ENCODE assay signal across 16 mouse cellular contexts in the genomic region with DNA sequence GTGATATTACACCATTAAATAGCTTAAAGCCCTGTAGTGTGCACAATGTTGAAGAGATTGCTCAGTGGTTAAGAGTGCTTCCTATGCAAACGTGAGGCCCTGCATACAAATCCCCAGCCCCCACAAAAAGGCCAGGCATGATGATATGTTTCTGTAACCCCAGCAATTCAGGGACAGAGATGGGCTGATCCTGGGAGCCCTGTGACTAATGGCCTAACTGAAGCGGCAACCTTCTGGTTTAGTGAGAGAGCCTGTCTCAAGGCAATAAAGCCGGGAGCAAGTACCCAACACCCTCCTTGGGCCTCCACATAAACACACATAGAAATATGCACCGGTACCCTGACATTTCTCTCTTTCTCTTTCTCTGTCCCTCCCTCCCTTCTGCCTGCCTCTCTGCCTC.
DNase-seq lines count a peak whose midpoint lies in the region; ATAC-seq and TF ChIP-seq lines count a peak whose summit lies in the region.
"Had no signal": no experiment of that assay in that cellular context is flagged by ENCODE, and none has a peak within 500 bp of the region (broad histone marks: within the 10 kb centered on the region; RNA-seq: fewer than 3 reads in every experiment).

No protein-coding gene starts in this region.

- no peaks in the 10 kb centered on the region for H3K9me3 ChIP-seq in limb, embryonic 13.5 days
- no peaks in the 10 kb centered on the region for H3K9me3 ChIP-seq in limb, embryonic 10.5 days (replicated peaks)
- no peaks in the 10 kb centered on the region for H3K9me3 ChIP-seq in hindbrain, postnatal 0 days (ENCODE audit: low read length)
- H3K9me3 ChIP-seq: neural tube, embryonic 12.5 days had no signal

- H3K27me3 ChIP-seq in limb, embryonic 13.5 days, result no peaks in the 10 kb centered on the region
- no peaks in the 10 kb centered on the region for H3K27me3 ChIP-seq in limb, embryonic 10.5 days (ENCODE audit: low read depth, poor library complexity, severe bottlenecking)
- no peaks in the 10 kb centered on the region for H3K27me3 ChIP-seq in hindbrain, postnatal 0 days (ENCODE audit: insufficient read depth, low read length)
- H3K27me3 ChIP-seq: neural tube, embryonic 12.5 days had no signal

- H3K36me3 ChIP-seq in limb, embryonic 13.5 days, result no peaks in the 10 kb centered on the region
- no peaks in the 10 kb centered on the region for H3K36me3 ChIP-seq in limb, embryonic 10.5 days
- no peaks in the 10 kb centered on the region for H3K36me3 ChIP-seq in hindbrain, postnatal 0 days (ENCODE audit: insufficient read depth, low read length)
- H3K36me3 ChIP-seq: G1E; neural tube, embryonic 12.5 days had no signal

- H3K4me3 ChIP-seq in gastrocnemius, adult 2 months, result no peak overlapping the region
- H3K4me3 ChIP-seq in limb, embryonic 13.5 days, result no peak overlapping the region
- no peak overlapping the region for H3K4me3 ChIP-seq in limb, embryonic 10.5 days
- H3K4me3 ChIP-seq in hindbrain, postnatal 0 days (ENCODE audit: low read length), result no peak overlapping the region
- H3K4me3 ChIP-seq: neural tube, embryonic 12.5 days had no signal

- peak; percentile 34 to 88 for DNase-seq in adrenal gland, adult (ENCODE audit: inconsistent age in 2 of 2, low spot score in 1 of 2)
- DNase-seq in adrenal gland, postnatal 4 days (ENCODE audit: low spot score in 2 of 2), result no peak
- DNase-seq in gastrocnemius, adult 2 months, result no peak
- no peak for DNase-seq in gastrocnemius, postnatal 4 days (ENCODE audit: low spot score in 2 of 2)
- no peak for DNase-seq in limb, embryonic 10.5 days (ENCODE audit: low spot score)
- no peak for DNase-seq in hindbrain, postnatal 0 days (ENCODE audit: low spot score)
- no peak for DNase-seq in Muller cell, postnatal 12 days (ENCODE audit: inconsistent ontology term)
- DNase-seq: cerebellum, postnatal 14 days; gastrocnemius, postnatal 10 days; thymus, adult 2 months had no signal

- H3K4me2 ChIP-seq in limb, embryonic 13.5 days (replicated peaks), result peak overlapping the region; percentile 19; the same call in 1 of the 2 replicates
- H3K4me2 ChIP-seq in hindbrain, postnatal 0 days (ENCODE audit: low read depth, low read length), result no peak overlapping the region
- H3K4me2 ChIP-seq: liver, embryonic 11.5 days; neural tube, embryonic 12.5 days had no signal

- intact Hi-C loops in gastrocnemius, adult 2 months (cut with DNase I), result loop anchor here (10.0 kb wide), 1 partner anchor 179 kb away; no protein-coding TSS in a partner anchor

- WGBS in limb, embryonic 13.5 days, result 22% methylated on average over 4 of the region's 4 CpGs
- 67% methylated on average over 4 of the region's 4 CpGs for WGBS in limb, embryonic 10.5 days
- WGBS in hindbrain, postnatal 0 days, result 39% methylated on average over 4 of the region's 4 CpGs

- ATAC-seq in limb, embryonic 13.5 days (ENCODE audit: low FRiP score, low read depth), result no peak
- no peak for ATAC-seq in hindbrain, postnatal 0 days
- ATAC-seq: CD4-positive, CD25-positive, alpha-beta regulatory T cell, adult 4 months; intestine, postnatal 0 days had no signal

- peak overlapping the region; percentile 73; the same call in 1 of the 2 replicates for H3K27ac ChIP-seq in gastrocnemius, adult 2 months
- H3K27ac ChIP-seq in limb, embryonic 13.5 days, result peak overlapping the region; percentile 33; the same call in 1 of the 2 replicates
- H3K27ac ChIP-seq in limb, embryonic 10.5 days, result no peak overlapping the region
- peak overlapping the region; percentile 22 for H3K27ac ChIP-seq in hindbrain, postnatal 0 days
- H3K27ac ChIP-seq: neural tube, embryonic 12.5 days had no signal

- TF ChIP-seq CTCF in gastrocnemius, adult 2 months (IDR thresholded peaks at IDR 0.05), result no peak
- no peak for TF ChIP-seq CTCF in hindbrain, postnatal 0 days (IDR thresholded peaks at IDR 0.05; ENCODE audit: low read depth)

- peaks cover 57% of the 10 kb centered on the region for H3K4me1 ChIP-seq in limb, embryonic 13.5 days
- H3K4me1 ChIP-seq in limb, embryonic 10.5 days, result peaks cover 10% of the 10 kb centered on the region; the same call in 1 of the 2 replicates
- peaks cover 28% of the 10 kb centered on the region for H3K4me1 ChIP-seq in hindbrain, postnatal 0 days (ENCODE audit: insufficient read depth, low read length)

- no peak overlapping the region for H3K9ac ChIP-seq in limb, embryonic 13.5 days
- no peak overlapping the region for H3K9ac ChIP-seq in hindbrain, postnatal 0 days (replicated peaks; ENCODE audit: low read length)
- H3K9ac ChIP-seq: neural tube, embryonic 12.5 days had no signal

Comparison
In these comparisons a context has a peak if more than half of its experiments do, and no peak if none do; other contexts are left out.
1. DNase-seq: peak in adrenal gland, adult (2 of 2); none in adrenal gland, postnatal 4 days (0 of 2), gastrocnemius, adult 2 months (single experiment), gastrocnemius, postnatal 4 days (0 of 2), limb, embryonic 10.5 days (single experiment), hindbrain, postnatal 0 days (single experiment) and Muller cell, postnatal 12 days (single experiment).